Mouse (Mus musculus) MEL (cell line): Measurements from ENCODE around the gene Smim5.

Source experiments
- EP300 ChIP-seq, 2 experiments: IDR thresholded peaks; 2 replicates each; pipeline ENCODE4 v1.6.1; 2011; ENCODE audit warnings: improper control_type of control experiment in 2 of 2, low read length in 2 of 2, low read depth in 1 of 2, mild to moderate bottlenecking in 1 of 2
- POLR2A ChIP-seq, 2 experiments: IDR thresholded peaks; 2 replicates each; pipeline ENCODE4 v1.6.1; 2011 to 2012; ENCODE audit warnings: low read length in 2 of 2, mild to moderate bottlenecking in 2 of 2, control low read depth in 1 of 2, improper control_type of control experiment in 1 of 2, low read depth in 1 of 2, moderate library complexity in 1 of 2; ENCODE audit not compliant: control insufficient read depth in 1 of 2, insufficient read depth in 1 of 2, poor library complexity in 1 of 2
- TCF12 ChIP-seq: IDR thresholded peaks from 2 replicates; pipeline ENCODE4 v1.6.1; 2014; ENCODE audit warnings: low read depth, mild to moderate bottlenecking, inconsistent platforms, low read length, improper control_type of control experiment, moderate library complexity

DNA sequence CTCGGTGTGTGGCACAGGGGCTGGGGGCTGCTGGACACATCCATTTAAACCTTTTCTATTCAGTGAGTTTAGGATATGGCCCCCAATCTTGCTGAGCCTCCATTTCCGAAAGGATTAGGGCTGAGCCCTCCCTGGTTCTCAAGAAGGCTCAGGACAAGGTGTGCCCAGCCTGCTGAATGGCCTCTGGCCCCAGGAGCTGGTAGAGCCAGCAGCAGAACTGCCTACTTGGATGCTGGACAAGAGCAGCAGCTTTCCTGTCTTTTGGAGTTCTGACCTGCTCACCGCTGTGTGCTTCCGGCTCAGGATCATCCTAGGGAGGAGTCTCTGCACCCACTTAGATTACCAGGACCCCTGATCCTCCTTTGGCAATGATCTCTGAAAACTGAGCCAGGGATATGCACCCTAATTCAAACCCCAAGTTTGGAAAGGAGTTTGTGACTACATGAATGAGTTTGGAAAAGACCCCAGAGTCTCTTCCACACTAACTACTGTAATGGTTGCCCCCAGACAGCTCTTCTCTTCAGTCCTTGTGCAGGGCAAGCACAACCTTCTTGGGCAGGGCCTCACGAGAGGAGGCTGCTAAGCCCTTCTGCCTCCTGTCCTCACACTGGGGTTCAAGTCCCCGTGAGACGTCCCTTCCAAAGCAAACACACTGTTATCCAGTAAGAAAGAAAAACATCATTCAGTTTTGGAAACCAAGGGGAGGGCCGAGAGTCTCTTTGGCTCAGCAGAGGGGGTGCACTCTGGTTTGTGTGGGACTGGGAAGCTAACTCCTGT is 983 bp downstream of the Smim5 start:
- TF ChIP-seq TCF12 = no peak
- peak in 1 of 2 experiments; percentile 32; a peak in 1 of 4 replicates for TF ChIP-seq POLR2A (IDR thresholded peaks at IDR 0.05; ENCODE audit: control insufficient read depth in 1 of 2, insufficient read depth in 1 of 2, low read depth in 1 of 2, low read length in 2 of 2, poor library complexity in 1 of 2)
- no peak for TF ChIP-seq EP300 (IDR thresholded peaks at IDR 0.05; ENCODE audit: low read depth in 1 of 2, low read length in 2 of 2)
